Mouse (Mus musculus) fibroblast of lung, adult 2 months (primary cell): ENCODE results near the gene Capn1.
A peak's percentile ranks its signal among the peaks of the same experiment; 100 is the strongest.

ENCODE experiments used
- DNase-seq: peaks from one replicate; pipeline ENCODE4 v3.0.0-alpha.2; 2011; ENCODE audit warnings: low read depth

Gene Capn1

DNA sequence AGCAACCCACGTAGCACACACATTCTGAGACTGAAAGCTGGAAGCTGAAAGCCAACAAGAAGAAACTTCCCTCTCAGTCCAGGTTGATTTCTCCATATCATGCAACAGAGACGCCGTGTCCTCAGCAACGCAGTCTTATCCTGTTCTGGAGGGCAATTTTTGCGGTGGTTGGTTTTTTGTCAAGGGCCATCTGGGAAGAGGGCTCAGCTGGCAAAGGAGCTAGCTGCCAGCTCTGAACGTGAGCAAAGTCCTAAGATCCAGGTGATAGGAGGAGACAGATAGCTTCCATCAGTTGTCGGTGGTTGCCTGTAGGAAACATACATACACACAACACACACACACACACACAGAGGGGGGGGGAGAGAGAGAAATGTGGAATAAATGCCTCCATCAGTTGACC, 22.6 kb upstream of the Capn1 start:
- no peak for DNase-seq

DNA sequence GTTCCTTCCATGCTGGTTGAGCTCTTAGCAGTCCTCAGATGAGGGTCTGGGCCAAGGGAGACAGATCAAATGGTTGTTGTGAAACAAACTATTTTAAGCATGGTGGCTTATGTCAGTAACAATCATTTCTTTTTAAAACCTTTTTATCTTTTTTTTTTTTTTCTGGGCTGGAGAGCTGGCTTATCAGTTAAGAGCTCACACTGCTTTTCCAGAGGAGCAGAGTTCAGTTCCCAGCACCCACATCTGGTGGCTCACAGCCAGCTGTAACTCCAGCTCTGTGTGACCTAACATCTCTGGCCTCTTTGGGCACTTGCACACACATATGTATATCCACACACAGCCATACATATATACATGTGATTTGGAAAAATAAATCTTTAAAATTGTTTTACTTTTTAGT, 22.0 kb upstream of the Capn1 start:
- no peak for DNase-seq

DNA sequence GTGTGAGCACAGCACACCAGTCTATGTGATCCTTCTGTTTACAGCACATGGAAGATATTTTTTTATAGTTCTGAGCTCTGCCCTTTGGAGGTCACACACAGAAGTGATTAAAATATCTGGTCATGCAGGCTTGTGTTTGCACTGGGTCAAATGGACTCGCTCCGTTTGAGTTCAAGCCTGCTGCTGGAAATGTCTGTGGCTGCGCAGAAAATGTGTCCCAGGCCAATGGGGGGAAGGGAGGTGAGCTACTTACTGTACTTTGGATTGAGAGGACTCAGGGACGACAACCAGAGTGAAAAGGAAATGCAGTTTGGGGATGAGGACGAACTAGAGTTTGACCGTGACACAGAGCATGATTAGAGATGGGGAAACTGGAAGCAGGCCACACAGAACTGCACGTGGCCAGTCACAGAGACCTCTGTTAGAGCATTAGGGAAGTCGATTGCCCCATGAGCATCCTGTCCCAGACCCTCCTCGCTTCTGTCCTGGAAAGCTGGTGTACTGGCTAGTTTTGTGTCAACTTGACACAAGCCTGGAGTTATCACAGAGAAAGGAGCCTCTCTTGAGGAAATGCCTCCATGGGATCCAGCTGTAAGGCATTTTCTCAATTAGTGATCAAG, 20.4 kb upstream of the Capn1 start:
- no peak for DNase-seq

DNA sequence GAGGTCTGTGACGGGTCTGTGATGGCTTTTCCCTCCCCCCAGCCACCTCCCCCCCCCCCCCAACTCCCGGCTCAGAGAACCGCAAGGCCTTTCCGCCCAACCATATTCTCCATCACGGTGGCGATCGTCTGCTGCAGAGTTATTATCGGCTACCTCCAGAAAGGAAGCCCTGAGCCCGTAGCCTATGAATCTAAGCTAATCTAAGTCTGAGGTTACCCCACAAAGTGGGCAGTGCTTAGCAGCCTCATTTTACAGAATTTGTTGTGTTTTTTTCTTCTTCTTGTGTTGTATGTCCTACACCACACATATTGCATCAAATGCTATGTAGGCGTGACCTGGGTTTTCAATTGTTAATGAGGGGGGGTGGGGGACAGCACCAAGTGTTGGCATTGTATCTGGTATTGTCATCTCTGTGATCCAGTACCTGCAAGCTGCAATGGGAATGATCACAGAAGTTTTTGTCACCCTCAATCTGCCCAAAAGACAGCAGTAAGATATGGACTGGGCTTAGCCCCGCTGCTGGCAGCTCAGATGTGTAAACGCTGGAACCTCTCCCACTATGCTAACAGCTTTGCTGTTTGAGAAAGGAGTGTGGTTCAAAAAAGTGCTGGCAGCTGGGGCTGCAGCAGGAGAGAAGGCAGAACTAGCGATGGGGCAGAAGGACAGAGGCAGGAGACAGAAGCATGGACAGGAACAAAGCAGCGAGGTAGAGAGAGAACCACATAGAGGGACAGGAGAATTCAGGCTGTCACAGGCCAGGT, 15.0 kb upstream of the Capn1 start:
- no peak for DNase-seq

DNA sequence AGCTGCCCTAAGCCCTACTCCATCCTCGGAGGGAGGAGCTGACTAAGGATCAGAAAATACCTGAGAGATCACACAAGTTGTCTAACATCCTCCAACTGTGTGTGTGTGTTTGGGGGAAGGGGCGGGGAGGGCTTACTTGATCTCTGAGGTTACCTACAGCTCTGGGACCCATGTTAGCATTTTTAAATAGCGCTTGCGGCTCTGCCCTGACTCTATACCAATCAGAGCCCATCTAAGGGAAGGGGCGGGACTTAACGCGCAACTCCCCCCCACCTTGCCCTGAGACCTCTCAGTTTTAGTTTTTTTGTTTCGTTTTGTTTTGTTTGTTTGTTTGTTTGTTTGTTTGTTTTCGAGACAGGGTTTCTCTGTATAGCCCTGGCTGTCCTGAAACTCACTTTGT, 13.7 kb upstream of the Capn1 start:
- DNase-seq = no peak

DNA sequence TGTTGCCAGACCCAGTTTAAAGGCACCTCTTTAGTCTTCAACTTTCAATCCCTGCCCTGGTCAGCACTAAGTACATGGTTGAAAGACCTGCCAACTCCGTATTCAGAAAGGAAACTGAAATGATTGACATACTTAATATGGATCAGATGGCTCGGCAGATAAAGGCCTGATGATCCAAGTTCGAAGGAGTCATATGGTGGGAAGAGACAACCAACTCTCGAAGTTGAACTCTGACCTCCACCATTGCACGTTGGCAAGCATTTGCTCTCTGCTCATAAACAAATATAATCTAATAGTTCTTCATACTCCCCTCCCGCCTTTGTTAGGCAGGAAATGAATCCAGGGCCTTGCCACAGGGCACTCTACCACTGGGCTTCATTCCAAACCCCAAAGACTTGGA, 13.3 kb upstream of the Capn1 start:
- no peak for DNase-seq

DNA sequence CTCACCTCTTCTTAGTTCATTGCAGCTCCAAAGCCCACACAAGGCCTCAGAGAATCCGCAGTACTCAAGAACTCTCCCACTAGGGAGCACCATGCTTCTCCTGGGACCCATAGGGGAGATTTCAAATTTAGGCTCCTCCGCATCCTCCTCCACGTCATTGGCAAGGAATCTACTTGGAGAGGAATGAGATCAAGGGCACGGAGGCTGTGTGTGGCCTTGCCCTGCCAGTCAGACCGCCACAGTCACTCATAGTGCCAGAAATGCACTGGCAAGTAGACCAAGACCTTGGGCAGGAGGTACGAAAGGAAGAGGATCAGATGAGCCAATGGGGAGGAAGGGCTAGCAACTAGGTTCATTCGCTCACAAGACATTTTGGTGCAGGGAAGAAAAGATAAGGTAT, 8.2 kb upstream of the Capn1 start:
- no peak for DNase-seq

DNA sequence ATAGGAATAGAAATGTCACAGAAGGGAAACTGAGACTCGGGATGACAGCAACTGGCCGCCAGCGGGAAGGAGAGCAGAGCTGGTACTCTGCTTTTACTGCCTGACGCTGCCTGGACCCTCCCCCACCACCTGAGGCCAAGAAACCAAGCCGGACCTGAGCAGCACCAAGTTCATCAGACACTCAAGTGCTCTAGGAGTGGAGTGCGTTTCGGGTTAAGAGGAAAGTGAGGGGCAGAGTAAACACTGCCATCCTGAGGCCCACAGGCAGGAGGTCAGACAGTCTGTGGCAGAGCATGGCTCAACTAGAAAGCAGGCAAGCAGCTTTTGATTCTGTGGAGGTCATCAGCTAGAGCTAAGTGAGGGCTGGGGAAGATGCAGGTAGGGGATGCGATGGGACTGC, 7.4 kb upstream of the Capn1 start:
- DNase-seq = no peak

DNA sequence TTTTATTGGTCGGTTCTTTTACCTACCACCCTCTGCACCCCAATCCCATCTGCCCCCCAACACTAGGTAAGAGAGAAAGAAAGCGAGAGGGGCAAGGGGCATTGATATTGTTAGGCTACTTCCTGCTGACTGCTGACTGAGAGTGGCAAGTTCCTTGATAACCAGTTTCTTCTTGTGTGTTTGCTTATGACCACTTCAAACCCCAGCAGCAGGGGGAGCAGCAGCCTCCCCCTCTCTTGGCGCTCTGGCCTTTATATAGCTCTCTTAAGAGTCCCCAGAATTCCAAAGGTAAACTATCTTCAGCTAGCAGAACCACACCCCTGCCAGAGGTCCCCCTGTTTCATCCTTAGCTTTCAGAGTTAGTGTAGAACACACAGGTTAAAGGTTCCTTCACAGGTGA, 4.6 kb upstream of the Capn1 start:
- DNase-seq = no peak

DNA sequence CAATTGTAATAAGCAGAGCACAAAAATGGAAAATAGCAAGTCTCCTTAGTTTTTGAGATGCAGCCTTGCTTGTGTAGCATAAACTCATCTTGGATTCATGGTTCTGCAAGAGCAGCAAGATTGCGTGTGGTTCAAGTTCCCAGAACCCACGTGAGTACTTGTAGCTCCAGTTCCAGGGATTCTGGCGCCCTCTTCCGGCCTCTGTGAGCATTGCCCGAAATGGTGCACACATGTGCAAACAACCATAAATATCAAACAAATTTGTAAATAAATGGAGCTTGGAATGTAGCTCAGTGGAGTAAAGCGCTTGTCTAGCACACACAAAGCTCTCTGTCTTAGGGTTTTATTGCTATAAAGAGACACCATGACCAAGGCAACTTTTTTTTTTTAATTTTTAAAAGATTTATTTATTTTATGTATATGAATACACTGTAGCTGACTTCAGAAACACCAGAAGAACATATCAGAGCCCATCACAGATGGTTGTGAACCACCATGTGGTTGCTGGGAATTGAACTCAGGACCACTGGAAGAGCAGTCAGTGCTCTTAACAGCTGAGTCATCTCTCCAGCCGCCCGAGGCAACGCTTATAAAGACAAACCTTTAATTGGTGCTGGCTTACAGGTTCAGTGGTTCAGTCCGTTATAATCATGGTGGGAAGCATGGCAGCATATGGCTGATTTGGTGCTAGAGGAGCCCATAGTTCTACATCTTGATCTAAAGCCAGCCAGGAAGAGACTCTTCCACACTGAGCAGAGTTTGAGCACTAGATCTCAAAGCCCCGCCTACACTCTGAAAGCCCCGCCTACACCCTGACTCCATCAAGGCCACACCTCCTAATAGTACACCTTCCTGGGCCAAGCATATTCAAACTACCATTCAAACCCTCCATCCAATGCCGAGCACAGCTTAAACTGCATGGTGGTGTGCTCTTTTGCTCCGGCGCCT, 2.7 kb upstream of the Capn1 start:
- peak; percentile 72 for DNase-seq

DNA sequence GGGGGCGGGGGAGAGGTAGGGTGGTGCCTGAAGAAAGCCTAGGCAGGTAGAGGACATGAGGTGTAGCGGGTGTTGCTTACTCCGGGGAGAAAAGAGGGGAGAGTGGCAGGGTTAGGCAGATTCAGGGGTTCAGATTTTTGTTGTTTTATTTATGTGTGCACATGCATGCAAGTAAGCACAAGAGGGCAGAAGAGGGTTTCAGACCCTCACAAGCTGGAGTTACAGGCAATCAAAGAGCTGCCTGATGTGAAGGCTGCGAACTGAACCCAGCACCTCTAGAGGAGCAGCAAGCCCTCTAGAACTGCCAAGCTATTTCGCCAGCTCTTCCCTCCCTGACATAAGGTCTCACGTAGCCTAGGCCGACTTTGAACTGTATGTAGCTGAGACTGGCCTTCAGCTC, 835 bp upstream of the Capn1 start:
- no peak for DNase-seq

DNA sequence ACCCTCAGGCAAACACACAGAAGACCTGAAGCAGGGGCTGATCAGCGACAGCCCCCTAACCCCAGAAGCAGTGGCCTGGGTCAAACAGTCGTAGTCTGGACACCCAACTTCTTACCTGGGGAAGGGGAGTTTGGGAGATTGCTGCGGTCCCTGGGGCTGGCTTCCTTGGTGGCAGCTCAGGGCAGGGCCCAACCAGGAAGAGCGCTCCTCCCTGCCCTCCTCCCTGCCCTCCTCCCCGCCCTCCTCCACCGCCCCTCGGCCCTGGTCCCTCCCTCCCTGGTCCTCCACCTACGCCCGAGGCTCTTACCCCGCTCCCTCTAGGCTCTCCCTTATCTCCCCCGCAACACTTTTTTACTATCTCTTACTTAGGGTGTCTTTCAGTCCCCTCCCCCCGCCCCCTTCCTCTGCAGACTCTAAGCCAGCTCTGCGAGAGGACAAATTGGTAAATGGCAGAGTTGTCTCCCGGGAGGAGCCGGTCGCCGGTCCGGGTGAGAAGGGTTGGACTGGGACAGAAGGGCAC, 646 bp downstream of the Capn1 start:
- DNase-seq = peak; percentile 25

DNA sequence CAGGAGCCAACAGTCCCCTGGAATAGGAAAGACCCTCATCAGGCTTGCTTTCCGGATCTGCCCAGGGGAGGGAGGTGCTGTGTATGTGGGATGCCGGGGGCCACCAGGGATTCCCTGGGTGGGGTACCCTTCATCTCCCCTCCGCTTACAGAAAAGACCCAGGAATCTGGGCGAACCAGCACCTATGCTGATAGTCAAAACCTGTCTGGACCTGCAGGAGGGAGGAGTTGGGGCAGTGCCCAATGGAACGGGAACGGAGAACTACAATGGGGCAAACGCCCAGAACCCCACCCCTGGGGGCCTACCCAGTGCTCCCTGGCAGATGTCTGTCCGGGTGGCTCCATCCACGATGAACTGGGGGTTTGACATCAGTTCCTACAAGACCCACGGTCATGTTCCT, 2.0 kb downstream of the Capn1 start:
- DNase-seq = no peak

DNA sequence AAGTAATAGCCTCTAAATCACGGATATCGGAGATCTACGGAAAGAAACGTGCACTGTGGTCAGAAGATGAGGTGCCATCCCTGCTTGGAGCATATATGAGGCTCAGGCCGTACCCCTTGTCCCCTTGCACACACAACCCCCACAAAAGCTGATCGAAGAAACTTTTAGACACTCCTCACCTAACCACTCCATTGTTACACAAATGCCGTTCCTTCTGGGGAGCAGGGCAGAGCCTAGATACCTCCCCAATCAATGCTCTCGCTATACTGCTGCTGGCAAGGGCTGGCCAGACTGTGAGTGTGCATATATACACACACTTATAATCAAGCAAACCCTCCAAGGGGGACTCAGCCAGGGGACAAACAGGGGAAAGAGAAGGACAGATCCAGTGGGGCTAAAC, 6.6 kb downstream of the Capn1 start:
- no peak for DNase-seq

DNA sequence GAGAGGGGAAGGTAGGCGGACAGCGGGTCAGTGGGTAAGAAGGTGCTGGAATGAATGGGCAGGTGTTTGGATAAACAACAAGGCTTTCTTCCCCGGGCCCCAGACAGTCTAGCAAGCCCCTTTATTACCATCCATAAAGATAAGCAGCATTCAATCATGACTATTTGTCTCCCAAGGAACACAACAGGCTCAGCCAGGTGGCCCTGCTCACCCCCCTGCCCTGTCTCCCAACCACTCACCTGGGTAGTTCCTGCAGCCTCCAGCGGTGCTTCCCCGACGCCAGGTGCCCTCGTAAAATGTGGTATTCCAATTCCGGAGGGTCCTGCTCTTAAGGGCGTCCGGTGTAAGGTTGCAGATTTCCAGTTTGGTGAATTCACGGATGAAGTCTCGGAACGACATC, 8.7 kb downstream of the Capn1 start:
- DNase-seq = no peak

DNA sequence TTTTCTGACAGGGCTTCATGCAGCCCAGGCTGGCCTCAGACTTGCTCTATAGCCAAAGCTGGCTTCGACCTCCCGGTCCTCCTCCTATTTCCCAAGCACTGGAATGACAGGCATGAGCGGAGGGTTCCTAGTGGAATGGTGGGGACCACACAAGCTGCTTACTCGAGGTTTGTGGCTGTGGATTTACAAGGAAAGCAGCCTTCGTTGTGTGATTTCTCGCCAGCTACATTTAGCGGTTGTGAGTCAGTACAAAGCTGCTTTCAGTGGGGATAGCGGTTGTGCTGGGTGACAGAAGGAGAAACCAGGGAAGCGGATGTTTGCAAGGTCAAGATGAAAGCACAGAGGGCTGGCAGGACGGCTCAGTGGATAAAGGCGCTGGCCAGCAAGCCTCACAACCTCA, 10.2 kb downstream of the Capn1 start:
- no peak for DNase-seq

DNA sequence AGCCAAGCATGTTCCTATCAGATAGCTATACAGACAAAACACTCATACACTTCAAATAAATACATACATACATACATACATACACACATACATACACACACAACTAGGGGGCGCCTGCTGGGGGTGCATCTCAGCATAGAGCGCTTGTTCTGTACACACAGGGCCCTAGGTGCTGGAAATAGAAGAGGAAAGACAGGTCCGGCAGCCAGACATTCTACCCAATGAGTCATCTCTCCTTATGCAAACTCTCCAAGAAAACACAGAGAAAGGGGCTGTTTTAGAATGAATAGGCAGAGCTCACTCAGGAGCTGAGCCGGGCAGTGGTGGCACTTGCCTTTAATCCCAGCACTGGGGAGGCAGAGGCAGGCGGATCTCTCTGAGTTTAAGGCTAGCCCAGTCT, 15.7 kb downstream of the Capn1 start:
- DNase-seq = no peak

DNA sequence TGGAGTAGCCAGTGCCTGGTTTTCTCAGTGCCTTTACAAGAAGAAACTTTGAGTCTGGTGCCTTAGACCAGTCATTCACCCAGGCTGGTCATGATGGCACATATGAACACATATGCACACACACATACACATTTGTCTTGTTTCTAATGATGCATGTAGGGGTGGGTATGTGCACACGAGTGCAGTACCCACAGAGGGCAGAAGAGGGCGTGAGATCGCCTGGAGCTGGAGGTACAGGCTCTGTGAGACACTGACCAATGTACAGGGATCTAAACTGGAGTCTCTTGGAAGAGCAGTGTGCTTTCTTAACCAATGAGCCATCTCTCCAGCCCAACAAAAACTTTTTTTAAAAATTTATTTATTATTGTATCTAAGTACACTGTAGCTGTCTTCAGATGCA, 17.5 kb downstream of the Capn1 start:
- DNase-seq = no peak

DNA sequence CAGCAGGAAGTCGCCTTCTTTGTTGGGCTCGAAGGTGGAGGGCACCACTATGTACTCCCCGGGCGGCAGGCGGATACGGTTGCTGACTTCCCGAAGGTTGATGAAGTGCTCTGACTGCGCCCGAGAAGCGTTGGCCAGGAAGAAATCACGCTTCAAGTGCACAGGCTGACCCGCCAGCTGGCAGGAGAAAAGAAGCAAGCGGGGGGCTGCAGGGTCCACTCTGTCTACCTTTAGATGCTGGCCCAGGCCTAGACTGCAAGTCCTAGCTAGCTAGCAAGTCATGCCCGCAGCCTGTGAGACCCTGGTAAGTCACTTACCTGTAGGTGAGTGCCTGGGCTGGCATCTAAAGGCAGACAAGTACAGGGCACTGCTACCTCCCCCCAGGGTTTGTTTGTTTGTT, 21.0 kb downstream of the Capn1 start:
- no peak for DNase-seq

DNA sequence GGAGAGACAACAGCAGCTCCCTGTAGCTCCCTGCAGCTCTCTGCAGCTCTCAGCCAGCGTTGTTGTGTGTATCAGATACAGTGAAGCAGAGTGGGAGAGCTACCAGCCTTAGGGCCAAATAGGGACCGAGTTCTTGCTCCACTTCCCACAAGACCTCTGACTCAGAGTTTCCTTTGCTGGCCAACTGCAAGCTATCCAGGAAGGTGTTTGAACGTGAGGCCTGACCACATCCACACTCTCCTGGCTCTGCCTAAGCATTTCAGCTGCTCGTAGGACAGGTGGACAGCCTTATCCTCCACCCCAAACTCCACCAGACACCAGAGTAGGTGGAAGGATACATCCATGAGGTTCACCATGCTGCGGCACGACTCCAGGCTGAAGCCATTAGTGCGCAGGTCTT, 23.7 kb downstream of the Capn1 start:
- DNase-seq = peak; percentile 72

DNA sequence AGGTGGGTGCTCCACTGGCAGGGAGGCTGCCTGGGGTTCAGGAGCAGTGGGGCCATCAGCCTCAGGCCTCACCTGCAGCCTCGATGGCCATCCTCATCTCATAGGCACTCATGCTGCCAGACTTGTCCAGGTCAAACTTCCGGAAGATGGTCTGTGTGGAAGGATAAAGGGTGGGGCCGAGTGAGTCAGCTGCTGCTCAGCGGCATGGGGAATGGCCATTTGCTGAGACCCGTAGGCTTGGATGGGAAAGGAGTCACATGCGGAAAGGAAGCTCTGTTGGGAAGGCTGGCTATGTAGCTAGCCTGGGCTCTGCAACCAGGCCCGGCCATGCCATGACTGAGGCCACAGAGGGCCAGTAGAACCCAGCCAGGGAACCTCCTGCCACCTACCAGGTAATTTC, 24.2 kb downstream of the Capn1 start:
- DNase-seq = no peak

DNA sequence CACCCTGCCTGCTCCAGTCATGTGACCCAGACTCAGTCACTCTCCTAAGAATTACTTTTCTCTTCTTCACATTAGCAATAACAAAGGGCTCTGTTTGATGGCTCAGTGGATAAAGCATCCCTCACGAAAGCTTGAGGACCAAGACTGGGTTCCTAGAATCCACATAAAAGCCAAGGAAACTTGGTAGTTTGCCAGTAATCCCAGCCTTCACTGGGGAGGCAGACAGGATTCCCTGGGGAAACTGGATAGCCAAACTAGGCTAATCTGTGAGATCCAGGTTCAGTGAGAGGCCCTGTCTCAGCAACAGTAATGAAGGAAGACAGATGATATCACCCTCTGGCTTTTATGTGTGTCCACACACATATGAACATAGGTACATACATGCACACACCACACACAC, 24.8 kb downstream of the Capn1 start:
- no peak for DNase-seq

DNA sequence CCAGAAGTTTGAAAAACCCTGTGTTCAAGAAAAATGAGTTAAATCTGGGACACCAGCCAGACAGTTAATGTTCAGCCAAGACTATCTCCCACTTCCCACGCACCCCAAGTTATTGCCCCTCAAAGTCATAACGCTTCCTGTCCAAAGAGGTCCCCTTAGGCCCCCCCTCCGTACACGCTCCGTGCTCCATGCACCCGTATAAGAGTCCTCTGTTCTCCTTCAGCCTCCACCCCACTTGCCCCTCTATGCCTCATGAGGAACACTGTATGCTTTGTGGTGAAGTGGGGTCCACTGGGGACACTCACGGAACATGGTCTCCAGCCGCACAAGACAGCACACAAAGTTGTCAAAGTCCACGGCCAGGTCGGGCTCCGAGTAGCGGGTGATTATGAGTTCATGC, 25.7 kb downstream of the Capn1 start:
- no peak for DNase-seq
